Mouse (Mus musculus): ENCODE data around the gene Ncf4. TPM values are rescaled to one million over a fixed set of nuclear protein-coding genes. Genes with fewer than 3 reads are reported as not detected.
"Not testable (repeated sequence)": the region's sequence is repeated elsewhere in the genome, so short reads cannot be mapped to it uniquely, and the experiment has no call there.

Ncf4 gene
- polyA plus RNA-seq, 1 experiment from 2014 or later, result 55.5 TPM

DNA sequence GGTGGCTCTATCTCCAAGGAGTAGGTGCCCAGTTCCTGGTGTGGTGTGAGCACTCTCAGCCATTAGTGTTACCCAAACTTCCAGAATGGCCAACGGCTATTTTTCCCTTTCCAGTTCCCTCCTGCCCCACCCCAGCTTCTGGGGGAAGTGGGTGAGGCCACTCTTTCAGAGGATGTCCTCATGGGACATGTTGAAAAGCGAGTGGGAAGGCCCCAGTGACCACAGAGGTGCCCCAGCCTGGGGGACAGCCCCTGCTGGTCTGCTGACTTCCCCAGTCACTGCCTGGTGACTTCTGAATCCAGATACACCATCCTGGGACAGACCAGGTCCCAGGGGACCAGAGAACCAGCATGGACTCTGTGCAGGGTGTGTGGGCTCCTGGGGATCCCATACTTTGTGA is 3.1 kb downstream of the Ncf4 start:
- no peaks in the 10 kb centered on the region for H3K36me3 ChIP-seq (replicated peaks; ENCODE audit: insufficient read depth, low read length)
- peak; percentile 13; the same call in 1 of the 2 replicates for ATAC-seq
- peak overlapping the region; percentile 76 for H3K27ac ChIP-seq (ENCODE audit: low read depth)
- no peak for TF ChIP-seq CTCF (IDR thresholded peaks at IDR 0.05; ENCODE audit: low read depth)
- no peak for TF ChIP-seq EP300 (IDR thresholded peaks at IDR 0.05; ENCODE audit: low read depth)
- H3K4me1 ChIP-seq (ENCODE audit: insufficient read depth), result peaks cover 8% of the 10 kb centered on the region; the same call in 1 of the 2 replicates
- peak; percentile 59 for DNase-seq
- H3K9ac ChIP-seq (replicated peaks), result peak overlapping the region; percentile 9
- peak overlapping the region; percentile 59 for H3K4me2 ChIP-seq (ENCODE audit: low read depth, low read length)
- H3K9me3 ChIP-seq (ENCODE audit: low read length), result no peaks in the 10 kb centered on the region
- H3K4me3 ChIP-seq (ENCODE audit: low read depth, low read length), result peak overlapping the region; percentile 35
- no peaks in the 10 kb centered on the region for H3K27me3 ChIP-seq (ENCODE audit: insufficient read depth, low read length)
- WGBS (ENCODE audit: insufficient replicate concordance), result 21% methylated on average over 2 of the region's 2 CpGs

DNA sequence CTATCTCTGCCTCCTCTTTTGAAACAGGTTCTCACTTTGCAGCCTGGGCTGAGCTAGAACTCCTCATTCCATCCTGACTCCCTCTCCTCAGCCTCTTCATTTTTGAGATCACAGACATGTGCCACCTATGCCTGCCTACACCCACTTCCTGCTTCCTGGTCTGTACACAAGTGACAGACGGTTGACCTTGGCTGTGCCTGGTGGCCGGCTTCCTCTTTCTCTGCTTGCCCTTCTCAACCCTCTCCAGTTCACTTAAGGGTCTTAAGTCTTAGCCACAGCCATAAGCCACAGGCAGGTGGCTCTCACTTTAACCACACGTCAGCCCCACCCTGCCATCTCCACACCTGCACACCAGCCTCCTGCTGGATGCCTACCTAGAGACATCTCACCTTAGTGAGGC is 3.8 kb downstream of the Ncf4 start:
- peak overlapping the region; percentile 59 for H3K4me2 ChIP-seq (ENCODE audit: low read depth, low read length)

DNA sequence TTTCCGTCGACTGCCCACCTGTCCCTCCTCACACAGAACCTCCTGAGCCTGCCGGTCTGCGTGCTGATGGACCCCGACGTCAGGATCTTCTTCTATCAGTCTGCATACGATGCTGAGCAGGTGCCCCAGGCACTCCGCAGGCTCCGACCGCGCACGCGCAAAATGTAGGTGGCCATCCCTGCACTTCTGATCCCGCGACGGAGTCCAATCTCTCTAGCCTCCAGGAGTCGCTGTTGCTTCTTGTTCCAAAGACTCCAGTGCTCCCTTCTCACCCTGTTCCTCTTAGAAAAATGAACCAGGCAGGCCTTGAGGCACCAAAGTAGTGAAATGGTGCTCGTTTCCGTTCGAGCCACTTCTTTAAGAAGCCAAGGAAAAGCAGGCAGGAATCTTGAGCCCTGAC is 10.2 kb downstream of the Ncf4 start:
- Histone ChIP-seq H3K36me3 (replicated peaks; ENCODE audit: insufficient read depth, low read length) (no peaks in the 10 kb centered on the region), H3K4me1 (ENCODE audit: insufficient read depth) (peaks cover 13% of the 10 kb centered on the region), H3K9me3 (ENCODE audit: low read length) (no peaks in the 10 kb centered on the region), H3K27me3 (ENCODE audit: insufficient read depth, low read length) (peaks cover 5% of the 10 kb centered on the region; the same call in 1 of the 2 replicates), H3K4me3 (ENCODE audit: low read depth, low read length) (no peak overlapping the region), H3K9ac (replicated peaks) (no peak overlapping the region), H3K27ac (ENCODE audit: low read depth) (no peak overlapping the region), H3K4me2 (ENCODE audit: low read depth, low read length) (no peak overlapping the region)
- ATAC-seq, result no peak
- DNase-seq, result peak; percentile 66
- 22% methylated on average over 20 of the region's 20 CpGs for WGBS (ENCODE audit: insufficient replicate concordance)
- TF ChIP-seq EP300 (IDR thresholded peaks at IDR 0.05; ENCODE audit: low read depth), result no peak
- peak; percentile 64 for TF ChIP-seq CTCF (IDR thresholded peaks at IDR 0.05; ENCODE audit: low read depth)

More for the DNA sequence above, 3.8 kb downstream of the Ncf4 start:
- Histone ChIP-seq H3K9me3 (ENCODE audit: low read length) (no peaks in the 10 kb centered on the region), H3K9ac (replicated peaks) (no peak overlapping the region), H3K4me3 (ENCODE audit: low read depth, low read length) (no peak overlapping the region), H3K27ac (ENCODE audit: low read depth) (peak overlapping the region; percentile 76), H3K36me3 (replicated peaks; ENCODE audit: insufficient read depth, low read length) (no peaks in the 10 kb centered on the region), H3K4me1 (ENCODE audit: insufficient read depth) (peaks cover 8% of the 10 kb centered on the region; the same call in 1 of the 2 replicates), H3K27me3 (ENCODE audit: insufficient read depth, low read length) (no peaks in the 10 kb centered on the region)
- 23% methylated on average over 3 of the region's 3 CpGs for WGBS (ENCODE audit: insufficient replicate concordance)
- DNase-seq, result peak; percentile 49
- TF ChIP-seq CTCF (IDR thresholded peaks at IDR 0.05; ENCODE audit: low read depth) (0 out of 2 replicates have a peak, but pooled peaks have one; percentile 5), EP300 (IDR thresholded peaks at IDR 0.05; ENCODE audit: low read depth) (no peak)
- ATAC-seq, result peak; percentile 14; the same call in 1 of the 2 replicates

DNA sequence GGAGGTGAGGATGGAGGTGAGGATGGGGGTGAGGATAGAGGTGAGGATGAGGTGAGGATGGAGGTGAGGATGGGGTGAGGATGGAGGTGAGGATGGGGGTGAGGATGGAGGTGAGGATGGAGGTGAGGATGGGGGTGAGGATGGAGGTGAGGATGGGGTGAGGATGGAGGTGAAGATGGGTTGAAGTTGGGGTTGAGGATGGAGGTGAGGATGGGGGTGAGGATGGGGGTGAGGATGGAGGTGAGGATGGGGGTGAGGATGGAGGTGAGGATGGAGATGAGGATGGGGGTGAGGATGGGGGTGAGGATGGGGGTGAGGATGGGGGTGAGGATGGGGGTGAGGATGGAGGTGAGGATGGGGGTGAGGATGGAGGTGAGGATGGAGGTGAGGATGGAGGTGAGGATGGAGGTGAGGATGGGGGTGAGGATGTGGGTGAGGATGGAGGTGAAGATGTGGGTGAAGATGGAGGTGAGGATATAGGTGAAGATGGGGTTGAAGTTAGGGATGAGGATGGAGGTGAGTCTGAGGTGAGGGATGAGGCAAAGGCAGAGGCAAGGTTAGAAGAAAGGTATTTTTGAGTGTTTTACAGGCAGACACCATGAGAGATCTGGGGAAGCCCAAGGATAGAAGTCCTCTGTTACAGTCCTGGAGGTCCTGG is 12.1 kb downstream of the Ncf4 start:
- H3K4me3 ChIP-seq (ENCODE audit: low read depth, low read length); ATAC-seq; H3K9me3 ChIP-seq (ENCODE audit: low read length); DNase-seq; H3K27me3 ChIP-seq (ENCODE audit: insufficient read depth, low read length); H3K4me2 ChIP-seq (ENCODE audit: low read depth, low read length); H3K9ac ChIP-seq (replicated peaks); H3K36me3 ChIP-seq (replicated peaks; ENCODE audit: insufficient read depth, low read length): not testable (repeated sequence)
- H3K27ac ChIP-seq (ENCODE audit: low read depth), result peak overlapping the region; percentile 87
- H3K4me1 ChIP-seq (ENCODE audit: insufficient read depth), result peaks cover 15% of the 10 kb centered on the region

DNA sequence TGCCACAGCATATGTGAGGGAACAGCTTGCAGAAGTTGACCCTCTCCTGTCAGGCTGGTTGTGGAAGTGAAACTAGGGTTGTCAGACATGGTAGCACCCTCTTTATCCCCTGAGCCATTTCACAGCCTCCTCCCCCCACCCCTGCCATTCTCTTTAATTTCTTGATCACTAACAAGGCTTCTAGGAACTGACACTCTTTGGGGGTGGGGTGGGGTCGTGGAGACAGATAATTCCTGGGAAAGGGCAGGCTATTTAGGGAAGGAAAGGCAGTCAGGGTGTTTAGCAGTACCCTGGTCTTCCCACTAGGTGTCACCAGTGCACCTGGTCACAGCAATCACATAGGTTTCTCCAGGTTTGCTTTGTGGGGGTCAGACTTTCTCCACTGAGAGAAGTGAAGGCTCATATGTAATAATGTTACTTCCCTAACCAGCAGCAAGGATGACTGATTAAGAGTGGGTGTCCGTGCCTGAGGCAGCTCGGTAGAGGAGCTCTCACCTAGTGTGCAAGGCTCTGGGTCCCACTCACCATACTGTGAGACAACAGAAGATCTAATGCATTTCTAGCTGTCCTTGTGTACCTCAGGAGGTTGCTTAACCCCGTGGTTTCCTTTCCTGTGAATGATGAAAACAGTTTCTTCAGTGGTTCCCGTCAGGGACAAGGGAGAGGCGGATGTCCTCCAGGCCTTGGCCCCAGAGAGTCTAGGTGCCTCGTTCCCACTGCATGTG is 12.9 kb downstream of the Ncf4 start:
- H3K4me3 ChIP-seq (ENCODE audit: low read depth, low read length), result no peak overlapping the region
- DNase-seq (peak; percentile 78), ATAC-seq (peak; percentile 53)
- H3K4me2 ChIP-seq (ENCODE audit: low read depth, low read length), result peak overlapping the region; percentile 23
- peak overlapping the region; percentile 87 for H3K27ac ChIP-seq (ENCODE audit: low read depth)
- no peaks in the 10 kb centered on the region for H3K9me3 ChIP-seq (ENCODE audit: low read length)
- H3K27me3 ChIP-seq (ENCODE audit: insufficient read depth, low read length), result peaks cover 5% of the 10 kb centered on the region; the same call in 1 of the 2 replicates
- H3K9ac ChIP-seq (replicated peaks), result peak overlapping the region; percentile 2; the same call in 1 of the 2 replicates
- H3K36me3 ChIP-seq (replicated peaks; ENCODE audit: insufficient read depth, low read length), result 0 out of 2 replicates have a peak, but pooled peaks cover 5% of the 10 kb centered on the region
- TF ChIP-seq CTCF (IDR thresholded peaks at IDR 0.05; ENCODE audit: low read depth), result peak; percentile 95
- TF ChIP-seq EP300 (IDR thresholded peaks at IDR 0.05; ENCODE audit: low read depth), result peak; percentile 67; the same call in 1 of the 2 replicates
- peaks cover 15% of the 10 kb centered on the region for H3K4me1 ChIP-seq (ENCODE audit: insufficient read depth)
- WGBS (ENCODE audit: insufficient replicate concordance), result 19% methylated on average over 7 of the region's 7 CpGs

DNA sequence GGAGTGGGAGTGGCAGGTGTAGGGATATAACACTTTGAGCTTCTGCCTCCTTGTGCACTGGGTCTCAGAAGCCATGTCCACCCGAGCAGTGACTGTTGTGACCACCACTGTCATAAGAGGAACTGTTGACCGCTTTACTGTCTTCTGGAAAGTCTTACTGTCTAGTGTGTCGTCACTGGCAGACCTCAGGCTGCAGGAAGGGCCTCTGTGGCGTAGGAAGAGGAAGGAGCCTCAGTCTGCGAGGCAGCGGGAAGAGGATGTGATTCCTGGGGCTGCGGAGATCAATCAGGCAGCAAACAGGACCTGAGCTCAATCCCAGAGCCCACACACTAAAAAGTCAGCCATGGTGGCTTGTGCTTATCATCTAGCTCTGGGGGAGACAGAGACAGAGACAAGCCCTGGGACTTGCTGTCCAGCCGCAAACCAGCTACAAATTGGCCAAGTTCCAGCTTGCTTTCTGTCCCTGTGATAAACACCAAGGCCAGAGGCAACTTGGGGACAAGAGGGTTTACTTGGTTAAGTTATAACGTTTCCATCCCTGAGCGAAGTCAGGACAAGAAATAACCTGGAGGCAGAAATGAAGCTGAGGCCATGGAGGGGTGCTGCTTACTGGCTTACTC is 13.8 kb downstream of the Ncf4 start:
- 43% methylated on average over 10 of the region's 10 CpGs for WGBS (ENCODE audit: insufficient replicate concordance)
- H3K4me3 ChIP-seq (ENCODE audit: low read depth, low read length), result no peak overlapping the region
- peaks cover 5% of the 10 kb centered on the region; the same call in 1 of the 2 replicates for H3K36me3 ChIP-seq (replicated peaks; ENCODE audit: insufficient read depth, low read length)
- H3K9me3 ChIP-seq (ENCODE audit: low read length), result no peaks in the 10 kb centered on the region
- peak; percentile 59 for ATAC-seq
- H3K27me3 ChIP-seq (ENCODE audit: insufficient read depth, low read length), result peaks cover 5% of the 10 kb centered on the region; the same call in 1 of the 2 replicates
- peak overlapping the region; percentile 87 for H3K27ac ChIP-seq (ENCODE audit: low read depth)
- peak; percentile 58 for DNase-seq
- peak overlapping the region; percentile 2; the same call in 1 of the 2 replicates for H3K9ac ChIP-seq (replicated peaks)
- no peak for TF ChIP-seq EP300 (IDR thresholded peaks at IDR 0.05; ENCODE audit: low read depth)
- no peak for TF ChIP-seq CTCF (IDR thresholded peaks at IDR 0.05; ENCODE audit: low read depth)
- H3K4me1 ChIP-seq (ENCODE audit: insufficient read depth), result peaks cover 15% of the 10 kb centered on the region
- H3K4me2 ChIP-seq (ENCODE audit: low read depth, low read length), result peak overlapping the region; percentile 23
